Mouse (Mus musculus) MEL (cell line): ENCODE measurements around the gene Gm5483.

Source experiments
- CHD2 ChIP-seq: IDR thresholded peaks from 2 replicates; pipeline ENCODE4 v1.6.1; 2011; ENCODE audit warnings: low read length, improper control_type of control experiment
- CTCF ChIP-seq, 3 experiments: IDR thresholded peaks in 2 of 3; conservative IDR thresholded peaks in 1 of 3; 2 replicates each; pipeline ENCODE4 v1.5.1; 2011 to 2012; ENCODE audit warnings: low read length in 3 of 3, low read depth in 2 of 3, mild to moderate bottlenecking in 2 of 3, improper control_type of control experiment in 1 of 3, inconsistent platforms in 1 of 3, mixed read lengths in 1 of 3, moderate library complexity in 1 of 3; ENCODE audit not compliant: control insufficient read depth in 1 of 3, insufficient read depth in 1 of 3, poor library complexity in 1 of 3, severe bottlenecking in 1 of 3
- SIN3A ChIP-seq: IDR thresholded peaks from 2 replicates; pipeline ENCODE4 v1.6.1; 2012; ENCODE audit warnings: low read length, improper control_type of control experiment, inconsistent platforms
- USF1 ChIP-seq: IDR thresholded peaks from 2 replicates; pipeline ENCODE4 v1.6.1; 2014; ENCODE audit warnings: low read depth, mild to moderate bottlenecking, inconsistent platforms, low read length, improper control_type of control experiment, moderate library complexity
- ZC3H11A ChIP-seq: IDR thresholded peaks from 2 replicates; pipeline ENCODE4 v1.6.1; 2012; ENCODE audit warnings: low read depth, mild to moderate bottlenecking, inconsistent platforms, low read length, improper control_type of control experiment
- ZNF384 ChIP-seq: IDR thresholded peaks from 2 replicates; pipeline ENCODE4 v1.6.1; 2012; ENCODE audit warnings: low read depth, mild to moderate bottlenecking, inconsistent platforms, low read length, improper control_type of control experiment

GRCm38 (mm10) chr16:36203846-36204245, 19.8 kb downstream of the Gm5483 start:
- no peak for TF ChIP-seq CHD2
- no peak for TF ChIP-seq ZNF384
- no peak for TF ChIP-seq SIN3A
- no peak for TF ChIP-seq CTCF (IDR thresholded peaks at IDR 0.05 in 2 of 3, conservative IDR thresholded peaks at IDR 0.05 in 1 of 3; ENCODE audit: control insufficient read depth in 1 of 3, insufficient read depth in 1 of 3, low read depth in 2 of 3, low read length in 3 of 3, poor library complexity in 1 of 3, severe bottlenecking in 1 of 3)
- TF ChIP-seq USF1, result no peak
- no peak for TF ChIP-seq ZC3H11A
